Mouse (Mus musculus) C2C12 (cell line): ENCODE results near the gene Bola1. TPM values are rescaled to one million over a fixed set of nuclear protein-coding genes. Genes with fewer than 3 reads are reported as not detected.
"Not testable (repeated sequence)": the region's sequence is repeated elsewhere in the genome, so short reads cannot be mapped to it uniquely, and the experiment has no call there.

Experiments
- H3K27me3 ChIP-seq: one replicate; pipeline ENCODE4 v1.6.1; 2011; ENCODE audit not compliant: control insufficient read depth, insufficient read depth, insufficient read length
- H3K36me3 ChIP-seq: one replicate; pipeline ENCODE4 v1.6.1; 2011; ENCODE audit not compliant: control insufficient read depth, insufficient read depth
- H3K4me3 ChIP-seq: one replicate; pipeline ENCODE4 v1.5.1; 2011; ENCODE audit warnings: mild to moderate bottlenecking, control low read depth; ENCODE audit not compliant: poor library complexity, insufficient read depth, severe bottlenecking
- H3K79me2 ChIP-seq: one replicate; pipeline ENCODE4 v1.6.1; 2011; ENCODE audit not compliant: control insufficient read depth, insufficient read depth
- H3K79me3 ChIP-seq: one replicate; pipeline ENCODE4 v1.6.1; 2011; ENCODE audit warnings: low read depth, control low read depth
- H3ac ChIP-seq: one replicate; pipeline ENCODE3; 2011; ENCODE audit warnings: low read depth; ENCODE audit not compliant: control insufficient read depth, insufficient read length
- CEBPB ChIP-seq: IDR thresholded peaks from one replicate; pipeline ENCODE4 v1.6.1; 2011; ENCODE audit warnings: low read depth, mild to moderate bottlenecking, control low read depth, moderate library complexity
- CTCF ChIP-seq: IDR thresholded peaks from one replicate; pipeline ENCODE4 v1.5.1; 2011; ENCODE audit not compliant: control insufficient read depth, insufficient read depth, insufficient read length
- FOSL1 ChIP-seq: IDR thresholded peaks from one replicate; pipeline ENCODE4 v1.8.0; 2011; ENCODE audit warnings: mild to moderate bottlenecking, low read length; ENCODE audit not compliant: poor library complexity, insufficient read depth, severe bottlenecking
- MAX ChIP-seq: IDR thresholded peaks from one replicate; pipeline ENCODE4 v1.6.1; 2011; ENCODE audit warnings: mild to moderate bottlenecking, control low read depth
- MYOD1 ChIP-seq: IDR thresholded peaks from one replicate; pipeline ENCODE4 v1.6.1; 2011; ENCODE audit warnings: low read depth; ENCODE audit not compliant: control insufficient read depth, insufficient read length
- MYOG ChIP-seq: IDR thresholded peaks from one replicate; pipeline ENCODE4 v1.6.1; 2011; ENCODE audit not compliant: control insufficient read depth, insufficient read length; ENCODE audit errors: extremely low read depth
- USF1 ChIP-seq: IDR thresholded peaks from one replicate; pipeline ENCODE4 v1.6.1; 2011; ENCODE audit warnings: low read depth, mild to moderate bottlenecking, control low read depth, moderate library complexity
- polyA plus RNA-seq: library from polyadenylated mRNA; unstranded; fragments of >200 nt; fragmentation: generic; extraction: Trizol; gene quantifications from one replicate; pipeline ENCODE4 v1.2.1, GENCODE M21; 2012; ENCODE audit warnings: missing spikeins

Gene Bola1
- polyA plus RNA-seq, 1 experiment, result 76.1 TPM

GRCm38 (mm10) chr3:96199731-96200130, 19.8 kb downstream of the Bola1 start:
- H3K36me3 ChIP-seq, result no peaks in the 10 kb centered on the region
- peaks cover 7% of the 10 kb centered on the region for H3K79me2 ChIP-seq
- no peak overlapping the region for H3K4me3 ChIP-seq
- H3K79me3 ChIP-seq, result no peaks in the 10 kb centered on the region
- TF ChIP-seq CEBPB, result no peak
- no peaks in the 10 kb centered on the region for H3K27me3 ChIP-seq
- no peak overlapping the region for H3ac ChIP-seq

- not testable (repeated sequence) for H3K4me3 ChIP-seq, H3K79me2 ChIP-seq, H3ac ChIP-seq, H3K36me3 ChIP-seq, H3K79me3 ChIP-seq, H3K27me3 ChIP-seq
Observed at GRCm38 (mm10) chr3:96198601-96199251, 20.8 kb downstream of the Bola1 start.

DNA sequence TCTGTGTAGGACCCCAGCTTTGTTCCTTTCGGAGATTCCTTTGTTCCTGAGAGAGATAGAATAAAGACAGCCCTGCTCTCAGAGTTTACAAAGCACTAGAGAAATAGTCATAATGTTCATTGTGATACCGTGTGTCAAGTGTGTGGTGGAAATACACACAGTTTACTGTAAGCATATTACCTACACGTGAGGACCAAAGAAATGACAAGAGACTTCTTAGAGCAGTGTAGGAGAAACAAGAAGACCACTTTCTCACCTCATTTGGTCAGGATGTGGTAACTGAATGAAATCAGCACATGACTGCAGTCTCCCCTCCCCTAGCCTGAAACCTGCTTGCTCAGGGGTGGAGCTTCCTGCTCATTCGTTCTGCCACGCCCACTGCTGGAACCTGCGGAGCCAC, 21.3 kb downstream of the Bola1 start:
- Histone ChIP-seq H3K36me3 (no peaks in the 10 kb centered on the region), H3K79me3 (no peaks in the 10 kb centered on the region), H3ac (no peak overlapping the region), H3K4me3 (no peak overlapping the region), H3K27me3 (no peaks in the 10 kb centered on the region), H3K79me2 (peaks cover 7% of the 10 kb centered on the region)
- TF ChIP-seq FOSL1, result no peak
- TF ChIP-seq USF1, result no peak
- no peak for TF ChIP-seq CTCF
- TF ChIP-seq MYOG, result no peak
- TF ChIP-seq CEBPB, result no peak
- TF ChIP-seq MAX, result no peak
- no peak for TF ChIP-seq MYOD1

- Histone ChIP-seq H3ac (peak overlapping the region; percentile 97), H3K79me3 (no peaks in the 10 kb centered on the region), H3K27me3 (no peaks in the 10 kb centered on the region), H3K4me3 (peak overlapping the region; percentile 47), H3K79me2 (peaks cover 7% of the 10 kb centered on the region), H3K36me3 (no peaks in the 10 kb centered on the region)
- peak; percentile 85 for TF ChIP-seq MAX
- no peak for TF ChIP-seq CTCF
Observed at GRCm38 (mm10) chr3:96197129-96197749, 22.3 kb downstream of the Bola1 start.

DNA sequence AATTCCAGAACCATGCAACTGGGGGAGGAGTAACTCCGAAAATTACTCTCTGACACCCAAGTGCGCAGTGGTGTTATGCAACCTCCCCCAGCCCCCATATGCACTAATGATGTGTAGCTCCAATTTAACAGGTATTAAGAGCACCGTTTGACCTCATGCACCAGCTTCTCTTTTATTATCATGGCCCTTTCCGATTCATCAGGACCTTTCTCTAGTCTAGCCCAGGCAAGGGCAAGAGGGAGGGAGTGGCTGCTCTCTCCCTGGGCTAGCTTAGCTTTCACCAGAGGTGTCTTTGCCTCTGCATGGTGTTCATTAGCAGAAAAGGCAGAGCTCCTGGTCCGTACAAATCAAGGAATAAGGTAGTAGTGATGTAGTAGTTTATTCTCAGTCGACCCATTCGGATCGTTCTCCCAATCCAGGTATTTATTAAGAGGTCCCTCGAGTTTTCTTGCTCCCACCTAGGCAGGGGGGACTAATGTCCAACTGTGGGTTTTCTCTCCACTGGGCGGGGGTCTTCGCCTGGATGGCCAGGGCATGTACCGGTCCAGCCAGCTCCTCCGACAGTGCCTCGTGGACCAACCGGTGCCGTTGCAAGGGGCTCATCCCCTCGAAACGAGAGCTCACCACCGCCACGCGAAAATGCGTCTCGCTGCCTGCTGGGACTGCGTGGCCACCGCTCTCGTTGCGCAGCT, 22.9 kb downstream of the Bola1 start:
- Histone ChIP-seq H3K79me2 (peaks cover 7% of the 10 kb centered on the region), H3ac (peak overlapping the region; percentile 97)
- TF ChIP-seq USF1 (no peak), MYOG (no peak), CEBPB (no peak), MAX (no peak), FOSL1 (no peak), CTCF (no peak), MYOD1 (no peak)

GRCm38 (mm10) chr3:96195616-96196313, 23.7 kb downstream of the Bola1 start:
- Histone ChIP-seq H3K27me3 (no peaks in the 10 kb centered on the region), H3K36me3 (no peaks in the 10 kb centered on the region), H3ac (no peak overlapping the region), H3K4me3 (no peak overlapping the region), H3K79me3 (no peaks in the 10 kb centered on the region), H3K79me2 (peaks cover 7% of the 10 kb centered on the region)
- TF ChIP-seq MYOD1, result no peak
- TF ChIP-seq USF1, result no peak
- no peak for TF ChIP-seq CEBPB

More for the DNA sequence above, 22.9 kb downstream of the Bola1 start:
- H3K27me3 ChIP-seq, result no peaks in the 10 kb centered on the region
- H3K4me3 ChIP-seq, result peak overlapping the region; percentile 47
- H3K36me3 ChIP-seq, result no peaks in the 10 kb centered on the region
- no peaks in the 10 kb centered on the region for H3K79me3 ChIP-seq
